Mouse (Mus musculus) neural tube, embryonic 12.5 days (tissue): Measurements from ENCODE around the gene Grm7. TPM values are rescaled to one million over a fixed set of nuclear protein-coding genes. Genes with fewer than 3 reads are reported as not detected.

ENCODE experiments used
- ATAC-seq: fragments of 200-750 bp; cut with Nextera tagmentation; 2 replicates; pipeline ENCODE4 v1.8.0; 2017; ENCODE audit warnings: low read depth, mild to moderate bottlenecking, moderate TSS enrichment, moderate library complexity; ENCODE audit not compliant: low FRiP score
- H3K27ac ChIP-seq: fragments of 300-500 bp; sonication (generic); 2 replicates; pipeline ENCODE4 v1.5.1; 2016
- H3K27me3 ChIP-seq: fragments of 300-500 bp; sonication (generic); replicated peaks from 2 replicates; pipeline ENCODE4 v1.6.1; 2016; ENCODE audit warnings: mild to moderate bottlenecking
- H3K36me3 ChIP-seq: fragments of 300-500 bp; sonication (generic); 2 replicates; pipeline ENCODE4 v1.6.1; 2016; ENCODE audit warnings: mild to moderate bottlenecking
- H3K4me1 ChIP-seq: fragments of 300-500 bp; sonication (generic); 2 replicates; pipeline ENCODE4 v1.6.1; 2016
- H3K4me2 ChIP-seq: fragments of 300-500 bp; sonication (generic); replicated peaks from 2 replicates; pipeline ENCODE4 v1.6.1; 2016; ENCODE audit warnings: mild to moderate bottlenecking
- H3K4me3 ChIP-seq: fragments of 300-500 bp; sonication (generic); 2 replicates; pipeline ENCODE4 v1.5.1; 2016
- H3K9ac ChIP-seq: fragments of 300-500 bp; sonication (generic); 2 replicates; pipeline ENCODE4 v1.6.1; 2016; ENCODE audit warnings: mild to moderate bottlenecking
- H3K9me3 ChIP-seq: fragments of 300-500 bp; sonication (generic); 2 replicates; pipeline ENCODE4 v1.6.1; 2016; ENCODE audit warnings: mild to moderate bottlenecking
- WGBS: fragments of 180-500 bp; shearing (Covaris S2); methylation state at CpG from one replicate; pipeline ENCODE4 v1.1.7; 2016; 5-methylcytosine and 5-hydroxymethylcytosine counted together
- polyA plus RNA-seq: library from polyadenylated mRNA; unstranded; fragments of >200 nt; fragmentation: Nextera tagmentation; extraction: Ambion mirVana; gene quantifications from 2 replicates; pipeline ENCODE4 v1.2.1, GENCODE M21; 2016

The Grm7 gene
- polyA plus RNA-seq, 1 experiment from 2014 or later, result 4.0 TPM

DNA sequence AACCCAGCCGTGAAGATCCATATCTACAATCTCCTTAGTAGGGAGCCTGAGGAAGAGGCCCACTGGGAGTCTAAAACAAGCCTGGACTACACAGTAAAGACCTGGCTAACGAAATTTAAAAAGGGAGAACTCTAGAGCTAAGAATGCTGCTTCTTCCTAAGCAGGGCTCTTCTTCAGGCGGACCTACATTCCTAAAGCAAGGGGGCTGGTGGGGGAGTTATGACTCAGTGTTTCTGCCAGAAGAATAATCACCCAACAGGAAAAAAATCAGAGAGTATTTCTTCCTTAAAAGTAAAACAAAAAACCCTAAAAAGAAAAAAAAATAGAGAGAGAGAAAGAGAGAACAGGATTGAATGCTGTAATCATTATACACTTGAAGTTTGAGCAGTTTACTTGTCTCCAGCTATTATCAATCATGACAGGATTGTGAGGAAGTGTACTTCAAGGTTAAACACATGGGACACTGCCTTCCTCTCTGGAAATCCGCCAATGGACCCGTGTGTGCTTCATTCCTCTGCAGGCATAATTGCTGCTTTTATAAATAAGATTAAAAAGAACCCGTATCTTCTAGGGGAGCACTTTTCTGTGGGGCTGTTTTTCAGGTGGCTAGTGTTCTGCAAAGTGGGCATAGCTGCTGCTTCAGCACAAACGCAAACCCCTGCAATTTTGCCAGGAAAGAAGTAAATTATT is 98.7 kb downstream of the Grm7 start:
- Histone ChIP-seq H3K36me3 (no peaks in the 10 kb centered on the region), H3K4me1 (no peaks in the 10 kb centered on the region), H3K9me3 (no peaks in the 10 kb centered on the region), H3K27me3 (no peaks in the 10 kb centered on the region), H3K9ac (no peak overlapping the region), H3K4me3 (no peak overlapping the region), H3K4me2 (no peak overlapping the region), H3K27ac (no peak overlapping the region)
- ATAC-seq, result no peak
- WGBS, result 64% methylated on average over 7 of the region's 7 CpGs

DNA sequence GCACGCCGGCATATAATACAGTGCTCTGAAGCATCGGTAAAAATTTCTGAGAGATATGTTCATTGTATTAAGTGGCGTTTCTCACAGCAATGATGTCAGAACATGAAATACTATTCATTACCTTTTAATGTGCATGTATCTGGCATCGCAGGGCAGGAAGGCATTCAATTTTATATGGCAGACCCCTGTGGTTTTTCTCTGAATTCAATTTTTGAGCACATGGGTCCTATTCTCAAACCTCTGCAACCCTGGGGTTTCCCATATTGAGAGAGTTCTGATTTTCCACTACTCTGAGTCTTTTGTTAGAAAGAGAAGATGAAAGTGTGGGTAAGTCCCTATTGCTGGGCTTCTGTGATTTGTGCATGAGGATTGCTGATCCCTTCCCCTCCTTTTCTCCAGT is 110.5 kb downstream of the Grm7 start:
- WGBS, result 75% methylated on average over 5 of the region's 5 CpGs
- peak; percentile 48; the same call in 1 of the 2 replicates for ATAC-seq
- no peak overlapping the region for H3K27ac ChIP-seq
- no peaks in the 10 kb centered on the region for H3K4me1 ChIP-seq
- H3K36me3 ChIP-seq, result no peaks in the 10 kb centered on the region
- H3K4me3 ChIP-seq, result no peak overlapping the region
- H3K4me2 ChIP-seq, result no peak overlapping the region
- H3K9me3 ChIP-seq, result no peaks in the 10 kb centered on the region
- no peaks in the 10 kb centered on the region for H3K27me3 ChIP-seq
- no peak overlapping the region for H3K9ac ChIP-seq

DNA sequence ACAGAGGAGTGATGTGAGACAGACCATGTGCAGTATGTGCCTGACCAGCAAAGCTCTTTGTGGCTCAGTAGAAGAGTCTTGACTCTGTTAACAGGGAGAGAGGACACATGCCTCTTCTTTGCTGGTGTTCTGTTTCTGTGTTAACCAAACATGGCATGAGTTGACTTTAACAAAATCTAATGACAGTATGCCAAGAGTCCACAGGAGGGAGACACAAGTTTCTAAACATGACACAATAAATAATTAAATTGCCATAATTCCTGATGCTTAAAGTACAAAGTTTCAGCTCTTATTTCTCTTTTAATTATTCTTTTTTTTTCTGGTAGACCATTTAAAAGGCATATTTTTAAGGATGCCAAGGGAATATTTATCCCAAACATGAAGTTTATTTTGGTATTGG is 124.2 kb downstream of the Grm7 start:
- no peaks in the 10 kb centered on the region for H3K4me1 ChIP-seq
- H3K36me3 ChIP-seq, result no peaks in the 10 kb centered on the region
- no peak for ATAC-seq
- no peak overlapping the region for H3K4me2 ChIP-seq
- no peaks in the 10 kb centered on the region for H3K27me3 ChIP-seq
- no peaks in the 10 kb centered on the region for H3K9me3 ChIP-seq
- no peak overlapping the region for H3K4me3 ChIP-seq
- H3K27ac ChIP-seq, result no peak overlapping the region
- H3K9ac ChIP-seq, result no peak overlapping the region

DNA sequence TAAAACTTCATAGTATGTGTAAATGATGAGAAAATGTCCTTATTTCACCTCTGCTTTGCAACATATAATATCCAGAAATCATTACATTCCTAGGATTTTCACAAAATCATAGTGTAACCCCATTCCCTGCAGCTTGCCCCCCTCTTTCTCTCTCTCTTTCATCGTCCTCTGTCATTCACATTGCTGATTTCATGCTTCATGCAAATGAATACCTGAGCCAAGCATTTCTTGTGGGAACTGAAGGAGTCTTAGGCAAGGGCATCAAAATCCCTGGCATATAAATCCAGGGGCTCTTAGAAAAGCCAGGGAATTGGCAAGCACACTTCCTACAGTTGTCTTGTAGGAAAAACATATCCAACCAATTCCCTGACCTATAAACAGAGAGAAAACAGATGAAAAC is 127.3 kb downstream of the Grm7 start:
- H3K9ac ChIP-seq, result no peak overlapping the region
- no peaks in the 10 kb centered on the region for H3K36me3 ChIP-seq
- H3K9me3 ChIP-seq, result no peaks in the 10 kb centered on the region
- no peaks in the 10 kb centered on the region for H3K27me3 ChIP-seq
- ATAC-seq, result no peak
- no peaks in the 10 kb centered on the region for H3K4me1 ChIP-seq
- 15% methylated on average over 1 of the region's 1 CpGs for WGBS
- H3K4me3 ChIP-seq, result no peak overlapping the region
- H3K4me2 ChIP-seq, result no peak overlapping the region
- no peak overlapping the region for H3K27ac ChIP-seq

DNA sequence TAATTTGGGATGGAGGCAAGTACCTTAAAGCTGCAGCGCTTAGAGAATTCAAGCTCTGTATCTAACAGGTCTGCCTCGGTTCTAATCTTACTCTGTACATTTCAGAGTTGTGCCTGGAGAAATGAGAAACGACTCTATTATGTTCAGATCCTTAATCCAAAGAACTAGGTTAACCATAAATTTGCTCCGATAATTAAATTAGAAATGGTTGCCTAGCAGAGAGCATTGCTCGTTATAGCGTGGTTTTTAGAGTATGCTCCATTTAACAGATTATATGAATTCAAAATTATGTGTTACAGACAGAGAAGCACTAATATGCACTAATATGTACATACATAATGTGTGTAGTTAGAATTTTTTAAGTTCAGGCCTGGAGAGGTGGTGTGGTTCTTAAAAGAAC is 130.7 kb downstream of the Grm7 start:
- WGBS, result 69% methylated on average over 6 of the region's 6 CpGs
- H3K4me1 ChIP-seq, result no peaks in the 10 kb centered on the region

DNA sequence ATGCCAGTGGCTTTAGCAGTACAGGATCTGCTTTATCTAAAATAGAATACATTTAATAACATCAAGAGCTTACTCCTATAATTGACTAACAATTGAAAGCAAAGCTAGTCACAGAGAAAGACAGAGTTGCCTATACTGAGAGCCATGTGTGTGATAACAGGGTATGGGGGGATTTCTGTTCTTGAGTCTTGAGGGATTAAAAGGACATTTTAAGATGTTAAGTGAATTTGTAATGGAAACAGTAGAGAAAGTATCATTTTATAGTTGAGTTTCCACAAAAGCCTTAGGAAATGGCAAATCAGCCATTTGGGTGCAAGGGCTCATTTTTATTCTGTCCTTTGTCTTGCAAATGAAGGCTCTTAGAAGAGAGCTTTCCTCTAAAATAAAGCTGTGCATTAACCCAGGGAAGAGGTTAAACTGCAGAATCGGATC is 140.1 kb downstream of the Grm7 start:
- no peaks in the 10 kb centered on the region for H3K36me3 ChIP-seq
- H3K4me3 ChIP-seq, result no peak overlapping the region
- no peak for ATAC-seq
- 14% methylated on average over 1 of the region's 1 CpGs for WGBS
- no peak overlapping the region for H3K9ac ChIP-seq
- no peak overlapping the region for H3K27ac ChIP-seq
- no peaks in the 10 kb centered on the region for H3K4me1 ChIP-seq
- no peaks in the 10 kb centered on the region for H3K27me3 ChIP-seq
- no peaks in the 10 kb centered on the region for H3K9me3 ChIP-seq
- no peak overlapping the region for H3K4me2 ChIP-seq

More for the DNA sequence above, 130.7 kb downstream of the Grm7 start:
- Histone ChIP-seq H3K36me3 (no peaks in the 10 kb centered on the region), H3K4me2 (no peak overlapping the region), H3K9ac (no peak overlapping the region), H3K4me3 (no peak overlapping the region), H3K27ac (no peak overlapping the region), H3K9me3 (no peaks in the 10 kb centered on the region), H3K27me3 (no peaks in the 10 kb centered on the region)
- no peak for ATAC-seq

DNA sequence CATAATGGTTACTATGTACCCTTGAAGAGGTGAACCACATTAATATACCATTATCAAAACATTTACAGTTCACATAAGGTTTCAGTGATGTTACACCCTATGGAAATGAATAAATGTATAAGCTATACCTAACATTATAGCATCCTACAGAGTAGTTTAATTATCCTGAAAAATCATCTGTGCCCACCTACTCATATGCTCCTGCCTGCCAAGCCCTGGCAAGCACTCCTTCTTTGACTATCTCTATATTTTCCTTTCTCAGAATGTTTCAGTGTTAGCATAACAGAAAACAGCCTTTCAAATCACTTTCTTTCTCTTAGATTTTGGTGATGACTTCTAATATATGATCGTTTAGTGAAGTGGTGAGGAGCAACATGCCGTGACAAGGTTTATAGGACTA is 147.3 kb downstream of the Grm7 start:
- Histone ChIP-seq H3K9ac (no peak overlapping the region), H3K36me3 (no peaks in the 10 kb centered on the region), H3K4me3 (no peak overlapping the region), H3K27ac (no peak overlapping the region), H3K4me2 (no peak overlapping the region), H3K9me3 (no peaks in the 10 kb centered on the region), H3K4me1 (no peaks in the 10 kb centered on the region), H3K27me3 (no peaks in the 10 kb centered on the region)
- WGBS, result 92% methylated on average over 2 of the region's 2 CpGs
- ATAC-seq, result no peak

DNA sequence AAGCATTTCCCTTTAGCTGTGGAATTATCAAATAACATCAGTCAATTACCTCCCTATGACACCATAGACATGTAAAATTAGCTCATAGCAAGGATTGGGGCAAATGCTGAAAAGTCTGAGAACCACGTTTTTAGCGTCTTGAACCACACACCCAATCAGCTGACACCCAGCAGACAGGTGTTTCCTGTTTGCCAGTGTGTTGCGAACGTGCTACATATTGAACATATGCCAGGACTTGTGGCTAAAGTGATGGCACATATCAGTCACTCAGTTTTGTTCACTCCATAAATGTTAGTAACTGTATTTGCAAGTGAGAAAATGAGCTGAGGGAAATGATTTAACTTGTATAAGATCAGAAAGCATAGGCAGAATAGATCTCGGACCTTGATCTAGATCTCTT is 162.1 kb downstream of the Grm7 start:
- WGBS, result 83% methylated on average over 5 of the region's 5 CpGs
- H3K9ac ChIP-seq, result no peak overlapping the region
- ATAC-seq, result no peak

DNA sequence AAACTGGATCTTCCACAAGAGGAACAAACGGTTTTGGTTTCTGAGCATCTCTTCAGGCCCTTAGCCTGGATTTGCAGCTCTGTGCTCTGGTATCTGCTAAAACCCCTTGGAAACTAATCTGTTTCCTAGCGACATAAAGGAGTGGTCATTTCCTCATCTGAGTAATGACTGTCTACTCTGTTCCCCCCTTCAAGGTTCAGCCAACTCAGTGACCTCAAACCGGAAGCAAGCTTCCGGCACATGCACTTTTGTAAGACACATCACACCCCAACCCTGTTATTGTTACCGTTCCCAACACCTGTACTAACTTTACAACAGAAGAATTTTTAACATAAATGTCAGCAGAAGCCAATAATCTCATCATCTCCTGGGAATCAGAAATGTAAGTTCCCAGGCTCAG is 166.8 kb downstream of the Grm7 start:
- Histone ChIP-seq H3K4me1 (no peaks in the 10 kb centered on the region), H3K9me3 (no peaks in the 10 kb centered on the region), H3K36me3 (no peaks in the 10 kb centered on the region), H3K27ac (no peak overlapping the region), H3K4me3 (no peak overlapping the region), H3K9ac (no peak overlapping the region), H3K4me2 (no peak overlapping the region), H3K27me3 (no peaks in the 10 kb centered on the region)
- ATAC-seq, result no peak
- WGBS, result 80% methylated on average over 5 of the region's 5 CpGs

More for the DNA sequence above, 162.1 kb downstream of the Grm7 start:
- H3K9me3 ChIP-seq, result no peaks in the 10 kb centered on the region
- H3K4me1 ChIP-seq, result no peaks in the 10 kb centered on the region
- H3K4me2 ChIP-seq, result no peak overlapping the region
- H3K36me3 ChIP-seq, result no peaks in the 10 kb centered on the region
- H3K27ac ChIP-seq, result no peak overlapping the region
- no peak overlapping the region for H3K4me3 ChIP-seq
- no peaks in the 10 kb centered on the region for H3K27me3 ChIP-seq

DNA sequence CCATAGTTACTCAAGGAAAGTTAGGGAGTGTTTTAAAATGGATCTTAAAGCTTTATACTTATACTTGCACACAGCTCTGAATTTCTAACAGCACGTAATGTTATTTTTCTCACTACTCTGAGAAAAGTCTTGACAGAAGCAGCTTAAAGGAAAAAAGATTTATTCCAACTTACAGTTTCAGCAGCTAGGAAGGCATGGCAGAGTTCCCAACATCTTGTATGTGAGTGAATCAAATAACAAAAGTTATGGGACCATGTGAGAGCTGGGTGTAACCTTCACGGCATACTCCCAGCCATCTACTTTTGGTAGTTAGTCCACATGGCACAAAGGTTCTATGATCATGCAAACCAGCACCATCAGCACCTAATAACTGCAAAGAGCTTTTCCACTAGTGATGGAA is 172.9 kb downstream of the Grm7 start:
- no peak for ATAC-seq
- Histone ChIP-seq H3K4me3 (no peak overlapping the region), H3K9me3 (no peaks in the 10 kb centered on the region), H3K36me3 (no peaks in the 10 kb centered on the region), H3K4me2 (no peak overlapping the region), H3K9ac (no peak overlapping the region), H3K4me1 (no peaks in the 10 kb centered on the region), H3K27me3 (no peaks in the 10 kb centered on the region), H3K27ac (no peak overlapping the region)
- 89% methylated on average over 2 of the region's 2 CpGs for WGBS

DNA sequence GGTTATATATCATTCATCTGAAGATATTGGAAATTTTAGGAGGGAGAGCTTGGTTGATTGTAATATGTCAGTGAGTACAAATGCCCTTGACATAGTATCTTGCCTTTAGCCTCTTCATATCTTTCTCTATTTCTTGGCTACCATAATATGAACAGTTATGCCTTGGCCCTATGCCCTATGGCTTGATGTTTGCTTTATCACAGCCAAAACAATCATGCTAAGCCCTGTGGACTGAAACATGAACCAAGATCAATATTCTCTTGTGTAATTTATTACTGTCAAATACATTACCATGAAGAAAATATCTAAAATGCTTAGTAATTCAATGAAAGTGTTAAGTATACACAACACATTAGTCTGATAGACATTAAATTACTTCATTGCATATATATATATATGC is 222.9 kb downstream of the Grm7 start:
- H3K4me3 ChIP-seq, result no peak overlapping the region
- H3K36me3 ChIP-seq, result no peaks in the 10 kb centered on the region
- H3K9me3 ChIP-seq, result no peaks in the 10 kb centered on the region
- no peaks in the 10 kb centered on the region for H3K27me3 ChIP-seq
- H3K27ac ChIP-seq, result no peak overlapping the region
- H3K4me2 ChIP-seq, result no peak overlapping the region
- no peaks in the 10 kb centered on the region for H3K4me1 ChIP-seq
- no peak for ATAC-seq
- no peak overlapping the region for H3K9ac ChIP-seq

DNA sequence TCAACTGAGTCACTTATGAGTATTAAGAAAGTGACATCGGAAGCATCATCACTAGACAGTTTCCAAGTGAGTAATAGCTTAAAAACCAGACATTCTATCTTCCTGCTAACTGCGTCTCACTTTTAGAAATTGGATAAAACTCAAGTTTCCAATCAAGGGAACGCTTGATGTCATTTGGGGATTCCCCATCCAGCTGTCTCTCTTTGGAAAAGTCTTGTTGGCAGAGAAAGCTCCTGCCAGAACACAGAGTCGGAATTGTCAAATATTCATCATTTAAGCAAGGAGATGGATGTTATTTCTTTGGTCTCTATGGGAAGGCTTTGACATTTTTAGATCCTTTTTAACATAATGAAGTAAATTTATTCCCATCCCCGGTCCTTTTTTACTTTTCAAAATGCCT is 336.6 kb downstream of the Grm7 start:
- Histone ChIP-seq H3K36me3 (no peaks in the 10 kb centered on the region), H3K27me3 (no peaks in the 10 kb centered on the region), H3K4me2 (no peak overlapping the region), H3K27ac (no peak overlapping the region), H3K9ac (no peak overlapping the region), H3K4me3 (no peak overlapping the region), H3K9me3 (no peaks in the 10 kb centered on the region), H3K4me1 (no peaks in the 10 kb centered on the region)
- WGBS, result 89% methylated on average over 5 of the region's 5 CpGs
- ATAC-seq, result no peak

DNA sequence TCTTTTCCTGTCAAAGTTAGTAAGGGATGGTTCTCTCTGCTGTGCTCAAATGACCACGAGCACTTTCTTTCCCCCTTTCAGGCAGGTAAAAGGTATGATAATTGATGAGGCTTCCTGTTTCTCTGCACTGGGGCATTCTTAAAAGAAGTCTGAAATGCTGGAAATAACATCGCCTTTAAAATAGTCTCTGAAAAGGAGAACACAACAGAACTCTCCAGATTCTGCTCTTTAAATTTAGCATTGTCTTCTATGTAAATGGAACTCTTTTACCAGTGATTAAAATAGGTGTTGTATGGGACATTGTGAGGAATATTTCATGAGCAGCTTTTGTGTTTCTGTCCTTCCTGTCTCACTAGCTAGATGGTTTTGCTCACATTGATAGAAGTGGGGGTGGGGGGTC is 393.7 kb downstream of the Grm7 start:
- 70% methylated on average over 2 of the region's 2 CpGs for WGBS
- Histone ChIP-seq H3K4me3 (no peak overlapping the region), H3K4me2 (no peak overlapping the region), H3K27ac (no peak overlapping the region), H3K4me1 (no peaks in the 10 kb centered on the region), H3K27me3 (no peaks in the 10 kb centered on the region), H3K9me3 (no peaks in the 10 kb centered on the region), H3K9ac (no peak overlapping the region), H3K36me3 (no peaks in the 10 kb centered on the region)
- ATAC-seq, result no peak
